Mouse (Mus musculus): ENCODE measurements at regions not wholly inside any gene's neighbourhood (a gene's known extent, or its start where the extent isn't known, plus 50 kb on each side); places are given as distances from the start of the nearest gene placed in this dataset.

DNA sequence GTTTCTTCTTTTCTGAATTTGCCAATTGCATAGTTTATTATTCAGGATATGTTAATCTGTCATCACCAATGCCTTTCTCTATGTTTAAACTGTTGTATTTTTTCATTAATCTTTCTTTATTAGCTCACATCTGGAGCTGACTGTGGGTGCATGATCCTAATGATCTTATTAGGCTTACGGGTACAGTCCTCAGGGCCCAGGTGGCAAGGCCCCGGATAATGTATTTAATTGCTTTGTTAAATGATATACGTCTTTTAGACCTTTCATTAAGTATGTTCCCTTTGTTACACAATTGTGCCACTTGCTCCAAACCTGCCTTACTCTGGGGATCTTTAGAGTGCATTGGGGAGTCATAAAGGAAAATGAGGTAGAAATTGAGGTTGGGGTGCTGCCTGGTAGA is 86.7 kb upstream of the A1bg start:
- DNase-seq (ENCODE audit: low read depth, low spot score) = no peak

DNA sequence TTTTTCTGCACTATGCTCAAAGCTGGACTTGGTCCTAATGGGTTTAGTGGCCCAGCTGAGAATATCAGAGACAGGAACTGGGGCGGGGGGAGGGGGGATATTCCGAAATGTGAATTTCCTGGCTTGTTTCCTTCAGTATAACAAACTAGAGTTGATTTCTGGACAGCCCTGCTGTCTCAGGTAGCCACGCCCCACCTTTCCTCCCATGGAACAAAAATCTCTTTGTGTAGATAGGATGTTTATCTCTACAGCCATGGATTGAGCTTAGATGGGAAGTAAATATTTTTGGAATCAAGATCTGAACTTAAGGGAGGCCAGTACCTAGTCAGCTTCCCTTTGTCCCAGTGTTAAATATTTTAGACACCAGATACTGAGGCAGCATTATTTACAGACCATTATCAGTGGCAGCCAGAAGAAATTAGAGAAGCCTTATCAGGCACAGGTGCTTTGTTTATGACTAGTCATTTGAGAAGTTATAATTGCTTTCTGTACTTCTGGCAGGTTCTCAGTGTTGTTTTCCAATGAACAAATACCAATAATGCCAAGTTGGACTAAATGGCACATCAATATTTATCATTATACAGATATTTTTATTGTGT is 84.7 kb upstream of the A1bg start:
- no peak for DNase-seq (ENCODE audit: low read depth, low spot score)

DNA sequence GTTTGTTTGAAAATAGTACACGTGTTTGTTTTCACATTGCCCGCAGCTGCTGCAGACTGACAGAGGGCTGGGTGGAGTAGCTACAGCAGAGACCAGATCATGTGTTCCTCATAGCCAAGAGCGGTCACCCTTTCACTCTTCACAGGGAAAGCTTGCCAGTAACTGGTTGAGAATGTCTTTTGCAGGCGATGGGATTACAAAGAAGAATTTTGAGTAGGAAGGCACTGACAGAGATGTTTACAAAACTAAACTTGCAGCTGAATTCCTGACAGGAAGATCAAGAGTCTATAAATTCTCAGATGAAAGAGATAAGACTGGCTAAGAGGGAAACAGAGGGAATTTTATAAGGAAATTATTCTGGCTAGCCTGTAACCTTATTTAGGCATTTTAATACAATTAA is 83.8 kb upstream of the A1bg start:
- DNase-seq (ENCODE audit: low read depth, low spot score) = no peak

DNA sequence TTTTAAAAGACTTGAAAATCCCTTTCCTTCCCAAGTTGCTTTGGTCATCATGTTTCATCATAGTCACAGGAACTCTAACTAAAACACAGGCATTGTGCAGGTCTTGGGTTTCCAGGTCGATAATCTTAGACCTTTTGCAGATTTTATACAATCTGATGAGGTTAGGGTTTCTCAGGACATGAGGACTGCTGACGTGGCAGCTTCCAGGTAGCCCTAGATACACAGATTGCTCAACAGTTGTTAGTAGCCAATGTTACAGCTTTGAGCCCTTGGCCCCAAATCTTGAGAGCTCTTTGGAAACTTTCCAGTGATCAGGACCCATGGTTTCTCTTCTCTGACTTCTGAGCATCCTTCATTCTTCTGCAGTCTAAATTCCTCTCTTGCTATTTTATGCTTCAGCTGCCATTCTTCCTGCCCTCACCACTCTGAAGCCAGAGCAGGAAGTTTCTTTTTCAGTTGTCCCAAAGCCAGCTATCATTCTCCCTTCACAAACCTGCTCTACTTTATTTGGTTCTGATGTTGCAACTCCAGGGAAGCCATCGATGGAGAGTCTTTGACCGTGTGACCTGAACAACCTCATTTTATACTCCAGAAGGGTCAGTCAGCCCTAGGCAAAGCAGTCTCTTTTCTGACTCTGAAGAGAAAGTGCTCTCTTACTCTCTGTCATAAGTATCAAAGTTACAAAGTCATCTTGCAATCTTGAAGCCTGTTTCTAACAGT is 71.3 kb upstream of the A1bg start:
- DNase-seq (ENCODE audit: low read depth, low spot score) = no peak

DNA sequence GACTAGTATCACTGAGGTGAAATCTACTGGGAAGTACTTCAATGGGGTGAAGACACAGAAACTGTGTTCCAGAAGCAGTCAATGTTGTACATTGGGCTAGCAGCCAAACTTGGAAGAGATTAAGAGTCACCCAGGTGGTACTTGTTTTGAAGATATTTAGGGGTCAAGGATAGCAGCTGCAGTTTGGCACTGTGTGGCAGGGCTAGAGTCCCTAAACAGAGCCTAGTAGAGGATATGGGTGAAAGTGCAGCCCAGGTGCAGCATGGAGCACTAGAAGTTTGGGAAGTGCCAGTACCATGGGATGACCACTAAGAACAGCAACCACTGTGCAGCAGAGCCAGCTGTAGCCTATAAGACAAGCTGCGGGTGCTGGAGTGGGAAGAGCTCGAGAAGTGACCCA is 70.6 kb upstream of the A1bg start:
- no peak for DNase-seq (ENCODE audit: low read depth, low spot score)

DNA sequence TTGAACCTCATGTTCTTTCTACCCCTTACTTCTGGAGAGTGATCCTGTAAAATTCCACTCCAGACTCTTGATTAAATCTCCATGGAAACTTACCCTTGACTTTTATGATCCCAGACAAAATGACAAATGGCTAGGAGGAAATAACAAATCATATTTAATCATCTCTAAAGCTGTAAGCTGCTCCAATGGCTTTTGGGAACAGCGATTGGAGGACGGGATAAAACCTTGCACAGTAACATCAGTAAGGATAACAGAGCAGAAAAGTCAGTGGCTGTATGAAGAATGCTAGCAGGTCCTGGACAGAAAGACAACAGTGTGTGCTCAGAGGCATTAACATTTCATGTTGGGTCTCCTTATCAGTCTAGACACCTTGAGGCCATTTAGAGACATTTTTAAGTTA is 59.8 kb upstream of the A1bg start:
- no peak for DNase-seq (ENCODE audit: low read depth, low spot score)

Measured in CD4-positive, CD25-positive, alpha-beta regulatory T cell, adult 2 months (primary cell).